Mouse (Mus musculus) yolk sac, embryonic 10.5 days (tissue): ENCODE data around the gene Trim17.
"Not testable (repeated sequence)": the region's sequence is repeated elsewhere in the genome, so short reads cannot be mapped to it uniquely, and the experiment has no call there.

Experiments used
- DNase-seq: peaks from one replicate; pipeline ENCODE4 v3.0.0-alpha.2; 2017; ENCODE audit warnings: low spot score

The Trim17 gene

GRCm38 (mm10) chr11:58947798-58948528 is 6.5 kb upstream of the Trim17 start:
- DNase-seq, result no peak

GRCm38 (mm10) chr11:58948542-58949479 is 5.7 kb upstream of the Trim17 start, which contains the start of gene Hist3h2ba:
TSS of gene Hist3h2ba (plus strand) at chr11:58948920.
- no peak for DNase-seq

GRCm38 (mm10) chr11:58949480-58950431 is 4.7 kb upstream of the Trim17 start:
- no peak for DNase-seq

GRCm38 (mm10) chr11:58951210-58951609 is 3.3 kb upstream of the Trim17 start:
- DNase-seq, result no peak

GRCm38 (mm10) chr11:58953351-58954169 is 925 bp upstream of the Trim17 start:
- DNase-seq, result no peak

- DNase-seq, result not testable (repeated sequence)
These were observed 390 bp upstream of the Trim17 start for GRCm38 (mm10) chr11:58954170-58954419.

GRCm38 (mm10) chr11:58955143-58955867 is 820 bp downstream of the Trim17 start:
- no peak for DNase-seq

GRCm38 (mm10) chr11:58955868-58956257 is 1.4 kb downstream of the Trim17 start:
- no peak for DNase-seq

GRCm38 (mm10) chr11:58957226-58957914 is 2.9 kb downstream of the Trim17 start:
- no peak for DNase-seq

- no peak for DNase-seq
These were observed 4.1 kb downstream of the Trim17 start for GRCm38 (mm10) chr11:58958536-58958935.

GRCm38 (mm10) chr11:58959186-58959825 is 4.8 kb downstream of the Trim17 start:
- DNase-seq, result no peak

GRCm38 (mm10) chr11:58959921-58960465 is 5.5 kb downstream of the Trim17 start:
- DNase-seq, result peak; percentile 80

- DNase-seq, result no peak
These were observed 7.1 kb downstream of the Trim17 start for GRCm38 (mm10) chr11:58961364-58962177.

GRCm38 (mm10) chr11:58963543-58963942 is 9.1 kb downstream of the Trim17 start:
- no peak for DNase-seq

- DNase-seq, result no peak
These were observed 9.7 kb downstream of the Trim17 start for GRCm38 (mm10) chr11:58964216-58964615.

GRCm38 (mm10) chr11:58965001-58965760 is 10.7 kb downstream of the Trim17 start:
- DNase-seq, result peak; percentile 62

- DNase-seq, result no peak
These were observed 12.9 kb downstream of the Trim17 start for GRCm38 (mm10) chr11:58967346-58967745.
